Mouse (Mus musculus) T-helper 1 cell (primary cell): ENCODE measurements at regions not wholly inside any gene's neighbourhood (a gene's known extent, or its start where the extent isn't known, plus 50 kb on each side); places are given as distances from the start of the nearest gene placed in this dataset.

Source experiments
- in situ Hi-C: fragments of 300-600 bp; cut with MboI, MseI; formaldehyde crosslinking; loops from one replicate; pipeline ENCODE4 v1.15.1; 2025; ENCODE audit warnings: high pct_unique_total_duplicates

GRCm38 (mm10) chr3:151333867-151334341 is 103.8 kb upstream of the Adgrl4 start:
- in situ Hi-C loops = no loop called here

DNA sequence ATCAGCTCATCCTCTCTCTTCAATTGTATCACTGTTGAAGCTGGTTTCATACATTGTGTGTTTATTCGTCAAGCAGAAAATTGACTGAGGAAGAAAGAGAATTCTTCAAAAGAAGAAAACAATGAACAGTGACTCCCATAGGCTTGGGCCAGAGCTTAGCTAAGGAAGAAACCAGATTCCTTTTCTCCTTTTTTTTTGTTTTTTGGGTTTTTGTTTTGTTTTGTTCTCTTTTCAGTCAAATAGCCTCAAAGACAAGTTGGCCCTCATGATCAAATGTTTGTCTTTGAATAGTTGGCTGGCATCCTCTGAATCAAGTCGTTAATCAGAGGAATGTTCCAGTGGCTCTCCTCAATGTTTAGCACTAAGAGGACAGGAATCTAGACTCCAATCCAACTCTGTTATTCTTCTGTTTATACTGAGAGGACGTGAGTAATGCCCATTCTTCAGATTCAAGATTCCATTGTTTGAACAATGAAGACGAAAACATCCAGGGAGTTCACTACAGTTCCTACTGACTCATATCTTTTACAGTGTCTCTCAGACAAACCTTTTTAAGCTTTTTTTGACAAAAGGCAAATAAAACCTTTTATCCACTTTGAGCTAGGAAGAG is 86.1 kb upstream of the Adgrl4 start:
- in situ Hi-C loops = no loop called here

DNA sequence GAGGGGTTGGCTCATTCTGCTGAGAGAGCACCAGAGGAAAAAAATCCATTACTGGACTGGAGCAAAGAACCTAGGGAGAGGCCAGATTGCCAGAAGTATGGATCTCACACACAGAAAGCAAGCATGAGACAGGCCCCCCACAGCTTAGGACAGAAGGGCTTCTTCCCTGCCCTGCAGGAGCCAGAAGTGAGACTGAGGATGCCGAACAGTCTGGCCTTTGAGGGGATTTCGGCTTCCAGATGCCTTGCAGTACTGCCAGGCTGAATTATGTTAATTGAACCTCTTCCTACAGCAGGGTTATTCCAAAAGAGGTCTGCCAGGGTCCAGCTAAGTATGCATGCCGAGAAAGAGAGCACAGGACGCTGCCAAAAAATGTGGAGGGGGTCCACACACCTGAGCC is 71.4 kb upstream of the Adgrl4 start:
- in situ Hi-C loops = no loop called here

DNA sequence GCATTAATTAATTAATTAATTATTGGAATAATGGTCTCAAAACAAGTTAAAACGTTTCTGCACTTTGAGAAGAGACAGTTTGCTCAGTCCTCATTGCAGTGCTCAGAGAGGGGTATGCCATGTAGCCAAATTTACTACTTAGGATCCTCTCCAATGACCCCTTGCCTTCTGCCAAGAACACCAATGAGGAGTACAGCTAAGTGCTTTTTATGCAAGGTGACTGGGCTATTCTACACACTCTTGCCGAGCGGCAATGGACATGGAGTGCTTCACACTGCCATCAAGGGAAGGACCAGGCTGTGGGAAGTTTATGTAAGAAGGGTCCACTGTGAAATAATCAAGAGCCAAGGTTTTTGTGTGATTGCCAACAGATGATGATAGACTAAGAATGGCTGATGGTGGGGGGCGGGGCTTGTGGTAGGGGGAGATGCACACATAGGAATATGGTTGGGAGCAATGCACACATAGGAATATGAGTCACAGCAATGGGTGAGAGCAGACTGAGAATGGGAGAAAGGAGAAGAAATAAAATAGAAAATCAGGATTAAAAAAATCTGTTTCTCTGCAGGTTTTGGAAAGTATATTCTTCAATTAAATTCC is 70.9 kb upstream of the Adgrl4 start:
- in situ Hi-C loops = no loop called here

DNA sequence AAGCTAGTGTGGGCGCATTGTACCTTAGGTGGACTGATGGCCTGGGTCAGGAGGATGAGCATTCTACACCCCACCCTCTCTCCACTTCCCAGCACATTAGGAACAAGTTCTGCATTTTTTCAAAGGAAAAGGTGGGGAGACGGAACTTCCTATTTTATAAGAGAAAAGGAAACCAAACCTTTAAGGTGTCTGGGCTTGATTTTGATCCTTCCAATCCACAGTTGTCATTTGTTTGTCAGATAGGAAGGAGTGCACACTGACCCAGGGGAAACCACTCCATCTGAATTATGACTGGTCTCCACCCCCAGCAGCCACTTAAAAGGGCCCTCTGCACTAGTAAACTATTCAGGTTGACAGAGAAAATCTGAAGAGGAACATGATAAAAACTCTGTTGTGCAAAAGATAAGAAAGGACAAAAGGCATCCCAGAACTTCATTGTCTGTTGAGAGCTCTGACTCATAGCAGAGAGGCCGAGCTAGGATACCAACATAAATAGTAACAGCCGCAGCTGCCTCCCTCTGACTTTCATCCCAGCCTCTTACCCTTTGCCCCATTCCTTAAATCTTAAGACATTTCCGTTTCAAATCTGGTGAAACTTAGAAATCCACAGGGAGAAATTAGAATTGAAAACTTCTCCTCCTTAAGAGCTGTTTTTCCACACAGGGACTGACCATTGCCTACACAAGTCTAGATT is 54.2 kb upstream of the Adgrl4 start:
- in situ Hi-C loops = no loop called here

DNA sequence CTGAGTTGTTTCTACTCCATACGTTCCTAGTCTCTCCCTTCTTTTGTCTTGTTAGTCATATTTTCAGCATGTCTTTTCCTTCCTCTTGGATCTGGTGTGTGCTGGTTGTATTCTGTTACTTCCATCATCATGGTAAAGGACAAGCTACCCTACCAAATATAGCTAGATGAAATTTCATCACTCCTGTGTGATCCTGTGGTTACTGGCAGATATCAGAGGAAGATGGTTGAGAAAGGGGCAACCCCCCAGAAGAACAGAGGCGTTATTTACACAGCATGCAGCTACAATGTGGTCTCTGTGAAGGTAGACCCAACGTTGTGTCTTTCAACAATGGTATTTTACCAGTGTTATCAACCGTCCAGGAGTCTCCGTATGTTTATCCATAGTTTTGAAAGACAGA is 52.8 kb upstream of the Adgrl4 start:
- in situ Hi-C loops = no loop called here

DNA sequence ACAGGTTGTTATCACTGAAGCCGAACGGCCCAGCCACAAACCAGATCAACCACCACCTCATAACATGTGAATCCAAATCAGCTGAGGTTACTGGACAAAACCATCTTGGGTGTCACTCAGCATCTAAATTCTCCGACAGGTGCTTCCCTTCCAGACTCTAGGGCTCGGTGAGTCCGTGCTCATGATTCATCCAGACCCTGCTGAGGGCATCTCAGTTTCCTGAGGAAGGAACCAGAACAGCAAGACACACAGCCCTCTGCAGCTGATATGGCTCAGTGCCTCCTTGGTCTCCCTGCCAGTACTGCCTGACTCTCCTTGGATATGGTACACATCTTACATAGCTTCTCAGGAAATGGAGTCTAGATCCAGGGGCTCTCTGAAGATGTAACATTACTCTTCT is 51.6 kb upstream of the Adgrl4 start:
- in situ Hi-C loops = no loop called here
